Comparison of ENCODE assay signal across 28 mouse cellular contexts in the genomic region with DNA sequence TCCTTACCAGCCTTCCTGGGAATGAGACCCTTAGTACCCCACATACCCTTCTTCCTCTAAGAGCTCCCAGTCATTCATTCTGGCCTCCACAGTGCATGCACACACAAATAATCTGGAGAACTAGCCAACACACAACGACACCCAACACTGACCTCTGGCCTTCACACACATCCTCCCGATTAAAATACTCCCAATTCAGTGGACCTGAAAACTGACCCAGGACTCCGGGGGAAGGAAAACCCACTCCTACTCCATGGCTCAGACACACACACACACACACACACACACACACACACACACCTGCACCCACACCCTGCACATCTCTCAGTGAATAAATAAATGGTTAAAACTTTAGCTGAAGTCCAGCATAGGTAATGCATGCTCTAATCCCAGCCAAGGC. TPM values are rescaled to one million over a fixed set of nuclear protein-coding genes. Genes with fewer than 3 reads are reported as not detected.
"Had no signal": no experiment of that assay in that cellular context is flagged by ENCODE, and none has a peak within 500 bp of the region (broad histone marks: within the 10 kb centered on the region; RNA-seq: fewer than 3 reads in every experiment).

No protein-coding gene starts in this region.

- ATAC-seq: intestine, postnatal 0 days; liver, embryonic 12.5 days; midbrain, embryonic 16.5 days had no signal

- H3K4me2 ChIP-seq: limb, embryonic 13.5 days; liver, embryonic 12.5 days; liver, embryonic 15.5 days; lung, embryonic 15.5 days; midbrain, embryonic 13.5 days; neural tube, embryonic 13.5 days; stomach, embryonic 15.5 days had no signal

- H3K27me3 ChIP-seq: limb, embryonic 13.5 days; liver, embryonic 12.5 days; liver, embryonic 15.5 days; lung, embryonic 15.5 days; megakaryocyte, embryonic 14.5 days; midbrain, embryonic 13.5 days; neural tube, embryonic 13.5 days; stomach, embryonic 15.5 days had no signal

- H3K9me3 ChIP-seq: limb, embryonic 13.5 days; liver, embryonic 12.5 days; liver, embryonic 15.5 days; lung, embryonic 15.5 days; megakaryocyte, embryonic 14.5 days; midbrain, embryonic 10.5 days; midbrain, embryonic 13.5 days; neural tube, embryonic 13.5 days; stomach, embryonic 15.5 days had no signal

- H3K27ac ChIP-seq: limb, embryonic 13.5 days; liver, embryonic 12.5 days; liver, embryonic 15.5 days; lung, embryonic 15.5 days; midbrain, embryonic 10.5 days; midbrain, embryonic 13.5 days; neural tube, embryonic 13.5 days; stomach, embryonic 15.5 days had no signal

- H3K4me3 ChIP-seq: limb, embryonic 13.5 days; liver, embryonic 12.5 days; liver, embryonic 15.5 days; lung, embryonic 15.5 days; megakaryocyte, embryonic 14.5 days; midbrain, embryonic 10.5 days; midbrain, embryonic 13.5 days; myocyte; neural tube, embryonic 13.5 days; stomach, embryonic 15.5 days had no signal

- H3K4me1 ChIP-seq: limb, embryonic 13.5 days; midbrain, embryonic 10.5 days; stomach, embryonic 15.5 days had no signal

- H3K9ac ChIP-seq: limb, embryonic 13.5 days; liver, embryonic 12.5 days; liver, embryonic 15.5 days; lung, embryonic 15.5 days; midbrain, embryonic 13.5 days; neural tube, embryonic 13.5 days; stomach, embryonic 15.5 days had no signal

- DNase-seq: left cerebral cortex, postnatal 4 days; liver; lung, adult 18-20 months; lung, postnatal 10 days; lung, postnatal 36 days; retina, postnatal 1 day; right cerebral cortex, postnatal 25 days; spleen, adult 18-20 months; thymus, postnatal 25 days had no signal

RNA-seq across cellular contexts. Expression of gene Hspb1, which starts 32.2 kb away (rescaled TPM):
- total RNA-seq: monocyte, adult 5-6 weeks; neutrophil, adult 5-6 weeks had no signal

RNA-seq across cellular contexts. Expression of gene Zp3, which starts 60.0 kb away (rescaled TPM):
- total RNA-seq: layer of hippocampus, adult 18-20 months; layer of hippocampus, postnatal 14 days; left cerebral cortex, adult 8-10 months; left cerebral cortex, postnatal 14 days; left cerebral cortex, postnatal 4 days; monocyte, adult 5-6 weeks; neutrophil, adult 5-6 weeks had no signal
- polyA plus RNA-seq: intestine, embryonic 14.5 days; intestine, postnatal 0 days; liver, embryonic 12.5 days; liver, embryonic 15.5 days; lung, embryonic 15.5 days; midbrain, embryonic 10.5 days; midbrain, embryonic 13.5 days had no signal
